Comparison of ENCODE assay signal across 10 mouse cellular contexts in the genomic region with DNA sequence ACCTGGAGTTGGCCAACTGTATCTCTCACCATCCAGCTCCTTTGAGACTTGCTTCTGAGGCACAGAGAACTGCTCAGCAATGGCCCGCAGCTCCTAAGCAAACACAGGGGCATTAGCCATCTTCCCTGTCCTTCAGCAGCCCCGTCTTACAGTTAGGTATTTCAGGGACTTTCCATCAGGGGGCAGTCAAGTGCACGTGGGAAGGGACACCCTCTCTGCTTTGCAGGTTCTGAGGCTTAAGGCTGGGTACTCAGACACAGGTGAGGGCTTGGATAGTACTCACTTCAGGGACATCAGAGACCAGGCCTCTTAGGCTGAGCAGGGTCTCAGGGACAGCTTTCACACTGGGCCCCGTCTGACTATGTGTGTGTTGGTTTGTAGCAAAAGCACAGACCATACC. TPM values are rescaled to one million over a fixed set of nuclear protein-coding genes. Genes with fewer than 3 reads are reported as not detected.
DNase-seq lines count a peak whose midpoint lies in the region; ATAC-seq and TF ChIP-seq lines count a peak whose summit lies in the region.
"Had no signal": no experiment of that assay in that cellular context is flagged by ENCODE, and none has a peak within 500 bp of the region (broad histone marks: within the 10 kb centered on the region; RNA-seq: fewer than 3 reads in every experiment).

No protein-coding gene starts in this region.

- peaks cover 4% of the 10 kb centered on the region for H3K27me3 ChIP-seq in heart, adult 2 months (ENCODE audit: control insufficient read depth, insufficient read depth, low read length)
- H3K27me3 ChIP-seq in heart, embryonic 11.5 days (ENCODE audit: control insufficient read depth, insufficient read depth, low read length), result peaks cover 73% of the 10 kb centered on the region
- peaks cover 31% of the 10 kb centered on the region for H3K27me3 ChIP-seq in midbrain, embryonic 14.5 days (ENCODE audit: control insufficient read depth, insufficient read depth, low read length)
- H3K27me3 ChIP-seq in midbrain, embryonic 10.5 days (ENCODE audit: low read depth, poor library complexity, severe bottlenecking), result peaks cover 63% of the 10 kb centered on the region
- H3K27me3 ChIP-seq in cerebellum, adult 2 months (ENCODE audit: control insufficient read depth, insufficient read depth, low read length), result no peaks in the 10 kb centered on the region
- peaks cover 34% of the 10 kb centered on the region for H3K27me3 ChIP-seq in stomach, embryonic 15.5 days (replicated peaks)

- WGBS in heart, adult 2 months, result 24% methylated on average over 4 of the region's 4 CpGs
- WGBS in heart, embryonic 11.5 days (ENCODE audit: insufficient replicate concordance), result 20% methylated on average over 4 of the region's 4 CpGs
- 29% methylated on average over 4 of the region's 4 CpGs for WGBS in midbrain, embryonic 14.5 days
- WGBS in midbrain, embryonic 10.5 days, result 34% methylated on average over 4 of the region's 4 CpGs
- 56% methylated on average over 4 of the region's 4 CpGs for WGBS in cerebellum, adult 2 months
- 22% methylated on average over 4 of the region's 4 CpGs for WGBS in stomach, embryonic 15.5 days

- TF ChIP-seq POLR2A in heart, adult 2 months (IDR thresholded peaks at IDR 0.05; ENCODE audit: insufficient read depth, low read depth, low read length), result no peak
- no peak for TF ChIP-seq POLR2A in cerebellum, adult 2 months (IDR thresholded peaks at IDR 0.05; ENCODE audit: borderline replicate concordance, insufficient read depth, low read length)

- no peak overlapping the region for H3K4me2 ChIP-seq in heart, embryonic 11.5 days
- H3K4me2 ChIP-seq in midbrain, embryonic 14.5 days (ENCODE audit: low read length), result no peak overlapping the region
- peak overlapping the region; percentile 50 for H3K4me2 ChIP-seq in stomach, embryonic 15.5 days
- H3K4me2 ChIP-seq: lung, embryonic 15.5 days had no signal

- intact Hi-C loops in heart, adult 2 months (cut with DNase I), result no loop called here

- H3K4me3 ChIP-seq in heart, adult 2 months, result no peak overlapping the region
- no peak overlapping the region for H3K4me3 ChIP-seq in heart, embryonic 11.5 days (ENCODE audit: low read depth, low read length)
- no peak overlapping the region for H3K4me3 ChIP-seq in midbrain, embryonic 14.5 days (replicated peaks; ENCODE audit: low read depth, low read length)
- no peak overlapping the region for H3K4me3 ChIP-seq in midbrain, embryonic 10.5 days
- no peak overlapping the region for H3K4me3 ChIP-seq in cerebellum, adult 2 months (replicated peaks; ENCODE audit: insufficient read depth, low read depth, low read length)
- no peak overlapping the region for H3K4me3 ChIP-seq in stomach, embryonic 15.5 days (replicated peaks)
- H3K4me3 ChIP-seq: forebrain, embryonic 10.5 days; lung, embryonic 15.5 days had no signal

- H3K9ac ChIP-seq in heart, adult 2 months (ENCODE audit: low read depth, low read length), result no peak overlapping the region
- H3K9ac ChIP-seq in heart, embryonic 11.5 days (ENCODE audit: low read depth, low read length), result no peak overlapping the region
- H3K9ac ChIP-seq in midbrain, embryonic 14.5 days (replicated peaks; ENCODE audit: low read length), result no peak overlapping the region
- no peak overlapping the region for H3K9ac ChIP-seq in stomach, embryonic 15.5 days
- H3K9ac ChIP-seq: lung, embryonic 15.5 days had no signal

- H3K36me3 ChIP-seq in heart, adult 2 months (ENCODE audit: control insufficient read depth, insufficient read depth, low read length), result no peaks in the 10 kb centered on the region
- H3K36me3 ChIP-seq in heart, embryonic 11.5 days (ENCODE audit: control insufficient read depth, insufficient read depth, low read length), result no peaks in the 10 kb centered on the region
- no peaks in the 10 kb centered on the region for H3K36me3 ChIP-seq in midbrain, embryonic 14.5 days (ENCODE audit: control insufficient read depth, insufficient read depth, low read length)
- H3K36me3 ChIP-seq in midbrain, embryonic 10.5 days, result no peaks in the 10 kb centered on the region
- no peaks in the 10 kb centered on the region for H3K36me3 ChIP-seq in stomach, embryonic 15.5 days
- H3K36me3 ChIP-seq: forebrain, embryonic 10.5 days; lung, embryonic 15.5 days had no signal

- no peaks in the 10 kb centered on the region for H3K79me2 ChIP-seq in heart, adult 2 months (replicated peaks; ENCODE audit: control insufficient read depth, insufficient read depth, low read length)

- no peak for ATAC-seq in heart, embryonic 11.5 days (replicated peaks; ENCODE audit: insufficient number of reproducible peaks, low FRiP score, low TSS enrichment)
- ATAC-seq in midbrain, embryonic 14.5 days (ENCODE audit: low FRiP score, low TSS enrichment), result no peak
- no peak for ATAC-seq in stomach, embryonic 15.5 days (ENCODE audit: insufficient read depth, low FRiP score, low read depth)
- ATAC-seq in CD4-positive, CD25-positive, alpha-beta regulatory T cell, adult 4 months, result no peak

- DNase-seq in heart, adult 2 months, result no peak
- peak; percentile 39 for DNase-seq in midbrain, embryonic 14.5 days
- no peak for DNase-seq in midbrain, embryonic 10.5 days (ENCODE audit: low spot score)
- peak; percentile 59 to 66 for DNase-seq in cerebellum, adult 2 months
- no peak for DNase-seq in natural killer cell, adult 2 months (ENCODE audit: low spot score in 2 of 2)

- peak; percentile 44 for TF ChIP-seq CTCF in heart, adult 2 months (IDR thresholded peaks at IDR 0.05)
- peak; percentile 70 for TF ChIP-seq CTCF in cerebellum, adult 2 months (IDR thresholded peaks at IDR 0.05; ENCODE audit: borderline replicate concordance, insufficient read depth, low read depth, low read length)

- no peak for TF ChIP-seq EP300 in heart, adult 2 months (IDR thresholded peaks at IDR 0.05; ENCODE audit: insufficient read depth, low read depth, low read length)

- H3K27ac ChIP-seq in heart, adult 2 months, result no peak overlapping the region
- H3K27ac ChIP-seq in heart, embryonic 11.5 days (ENCODE audit: low read depth, low read length), result no peak overlapping the region
- no peak overlapping the region for H3K27ac ChIP-seq in midbrain, embryonic 14.5 days (replicated peaks; ENCODE audit: low read depth, low read length)
- H3K27ac ChIP-seq in midbrain, embryonic 10.5 days (replicated peaks), result no peak overlapping the region
- H3K27ac ChIP-seq in cerebellum, adult 2 months (ENCODE audit: insufficient read depth, low read length), result no peak overlapping the region
- H3K27ac ChIP-seq in stomach, embryonic 15.5 days, result no peak overlapping the region
- H3K27ac ChIP-seq: forebrain, embryonic 10.5 days; lung, embryonic 15.5 days had no signal

- no peaks in the 10 kb centered on the region for H3K9me3 ChIP-seq in heart, embryonic 11.5 days (replicated peaks; ENCODE audit: control insufficient read depth, low read length)
- H3K9me3 ChIP-seq in midbrain, embryonic 14.5 days (ENCODE audit: control insufficient read depth, low read length), result no peaks in the 10 kb centered on the region
- H3K9me3 ChIP-seq in midbrain, embryonic 10.5 days (replicated peaks), result no peaks in the 10 kb centered on the region
- no peaks in the 10 kb centered on the region for H3K9me3 ChIP-seq in stomach, embryonic 15.5 days
- H3K9me3 ChIP-seq: forebrain, embryonic 10.5 days; lung, embryonic 15.5 days had no signal

- H3K4me1 ChIP-seq in heart, adult 2 months (ENCODE audit: control insufficient read depth, insufficient read depth, low read length), result no peaks in the 10 kb centered on the region
- no peaks in the 10 kb centered on the region for H3K4me1 ChIP-seq in heart, embryonic 11.5 days (ENCODE audit: control insufficient read depth, insufficient read depth, low read length)
- H3K4me1 ChIP-seq in midbrain, embryonic 14.5 days (ENCODE audit: control insufficient read depth, insufficient read depth, low read length), result 0 out of 2 replicates have a peak, but pooled peaks cover 3% of the 10 kb centered on the region
- H3K4me1 ChIP-seq in midbrain, embryonic 10.5 days, result peaks cover 9% of the 10 kb centered on the region
- H3K4me1 ChIP-seq in cerebellum, adult 2 months (ENCODE audit: control insufficient read depth, insufficient read depth, low read length), result peaks cover 45% of the 10 kb centered on the region
- no peaks in the 10 kb centered on the region for H3K4me1 ChIP-seq in stomach, embryonic 15.5 days

RNA-seq across cellular contexts. Expression of a gene that starts 1.8 kb away (rescaled TPM):
- not detected for total RNA-seq in heart, adult 2 months (2021)
- 0.06 and 0.14 TPM in 2 replicates for polyA plus RNA-seq in heart, adult 2 months (2012; rRNA removed)
- polyA plus RNA-seq in heart, embryonic 11.5 days (2014; fragmentation: Nextera tagmentation; extraction: Ambion mirVana), result 0.39 TPM in 1 of 2 replicates, not detected in the other
- not detected in 2 replicates for polyA plus RNA-seq in midbrain, embryonic 14.5 days (2014; fragmentation: Nextera tagmentation; extraction: Ambion mirVana)
- polyA plus RNA-seq in midbrain, embryonic 10.5 days (2016; fragmentation: Nextera tagmentation; extraction: Ambion mirVana), result 0.28 and 0.43 TPM in 2 replicates
- 3.3 and 4.1 TPM in 2 replicates for polyA plus RNA-seq in cerebellum, adult 2 months (2012; rRNA removed)
- polyA plus RNA-seq in stomach, embryonic 15.5 days (2015; fragmentation: Nextera tagmentation; extraction: Ambion mirVana), result 10.4 and 11.4 TPM in 2 replicates
- polyA plus RNA-seq in CD4-positive, CD25-positive, alpha-beta regulatory T cell, adult 4 months (2017; shearing (Covaris generic)), result not detected

RNA-seq across cellular contexts. Expression of a gene that starts 17.6 kb away (rescaled TPM):
- total RNA-seq in heart, adult 2 months (2021), result 1 to 10 TPM; 1.1 to 1.3 TPM
- 1.2 and 1.3 TPM in 2 replicates for polyA plus RNA-seq in heart, adult 2 months (2012; rRNA removed)
- 2.0 and 2.3 TPM in 2 replicates for polyA plus RNA-seq in heart, embryonic 11.5 days (2014; fragmentation: Nextera tagmentation; extraction: Ambion mirVana)
- 10.7 and 13.1 TPM in 2 replicates for polyA plus RNA-seq in midbrain, embryonic 14.5 days (2014; fragmentation: Nextera tagmentation; extraction: Ambion mirVana)
- 1.8 and 2.6 TPM in 2 replicates for polyA plus RNA-seq in midbrain, embryonic 10.5 days (2016; fragmentation: Nextera tagmentation; extraction: Ambion mirVana)
- polyA plus RNA-seq in cerebellum, adult 2 months (2012; rRNA removed), result 81.6 and 83.9 TPM in 2 replicates
- polyA plus RNA-seq in stomach, embryonic 15.5 days (2015; fragmentation: Nextera tagmentation; extraction: Ambion mirVana), result 2.5 and 3.0 TPM in 2 replicates
- polyA plus RNA-seq in CD4-positive, CD25-positive, alpha-beta regulatory T cell, adult 4 months (2017; shearing (Covaris generic)), result not detected

RNA-seq across cellular contexts. Expression of a gene that starts 47.4 kb away (rescaled TPM):
- total RNA-seq in heart, adult 2 months (2021), result 1 to 10 TPM; 1.7 to 2.0 TPM
- 1.5 and 2.4 TPM in 2 replicates for polyA plus RNA-seq in heart, adult 2 months (2012; rRNA removed)
- polyA plus RNA-seq in heart, embryonic 11.5 days (2014; fragmentation: Nextera tagmentation; extraction: Ambion mirVana), result 3.1 and 4.0 TPM in 2 replicates
- polyA plus RNA-seq in midbrain, embryonic 14.5 days (2014; fragmentation: Nextera tagmentation; extraction: Ambion mirVana), result 6.2 and 10.2 TPM in 2 replicates
- polyA plus RNA-seq in midbrain, embryonic 10.5 days (2016; fragmentation: Nextera tagmentation; extraction: Ambion mirVana), result 7.6 and 9.6 TPM in 2 replicates
- polyA plus RNA-seq in cerebellum, adult 2 months (2012; rRNA removed), result 6.0 and 6.1 TPM in 2 replicates
- 4.0 and 4.3 TPM in 2 replicates for polyA plus RNA-seq in stomach, embryonic 15.5 days (2015; fragmentation: Nextera tagmentation; extraction: Ambion mirVana)
- polyA plus RNA-seq in CD4-positive, CD25-positive, alpha-beta regulatory T cell, adult 4 months (2017; shearing (Covaris generic)), result 1 to 10 TPM; 3.0 to 3.7 TPM

RNA-seq across cellular contexts. Expression of a gene that starts 47.5 kb away (rescaled TPM):
- total RNA-seq in heart, adult 2 months (2021), result 10 to 100 TPM; 80.3 to 89.7 TPM
- 58.2 and 68.4 TPM in 2 replicates for polyA plus RNA-seq in heart, adult 2 months (2012; rRNA removed)
- 132 and 154 TPM in 2 replicates for polyA plus RNA-seq in heart, embryonic 11.5 days (2014; fragmentation: Nextera tagmentation; extraction: Ambion mirVana)
- 148 TPM in 2 replicates for polyA plus RNA-seq in midbrain, embryonic 14.5 days (2014; fragmentation: Nextera tagmentation; extraction: Ambion mirVana)
- polyA plus RNA-seq in midbrain, embryonic 10.5 days (2016; fragmentation: Nextera tagmentation; extraction: Ambion mirVana), result 169 and 178 TPM in 2 replicates
- 95.0 and 97.3 TPM in 2 replicates for polyA plus RNA-seq in cerebellum, adult 2 months (2012; rRNA removed)
- 127 and 136 TPM in 2 replicates for polyA plus RNA-seq in stomach, embryonic 15.5 days (2015; fragmentation: Nextera tagmentation; extraction: Ambion mirVana)
- 100 to 1,000 TPM; 120 to 152 TPM for polyA plus RNA-seq in CD4-positive, CD25-positive, alpha-beta regulatory T cell, adult 4 months (2017; shearing (Covaris generic))

Comparison
In these comparisons a context has a peak if more than half of its experiments do, and no peak if none do; other contexts are left out.
1. DNase-seq: peak in midbrain, embryonic 14.5 days (single experiment) and cerebellum, adult 2 months (2 of 2); none in heart, adult 2 months (0 of 2), midbrain, embryonic 10.5 days (single experiment) and natural killer cell, adult 2 months (0 of 2).